Mouse (Mus musculus) embryonic facial prominence, embryonic 11.5 days (tissue): Measurements from ENCODE around the gene Ergic2. TPM values are rescaled to one million over a fixed set of nuclear protein-coding genes. Genes with fewer than 3 reads are reported as not detected.
A peak's percentile ranks its signal among the peaks of the same experiment; 100 is the strongest.

Experiments used
- ATAC-seq: fragments of 200-750 bp; cut with Nextera tagmentation; replicated peaks from 2 replicates; pipeline ENCODE4 v1.8.0; 2017; ENCODE audit warnings: low read depth; ENCODE audit not compliant: insufficient number of reproducible peaks, low FRiP score, low TSS enrichment
- DNase-seq: peaks from one replicate; pipeline ENCODE4 v3.0.0-alpha.2; 2015; ENCODE audit warnings: low spot score
- H3K27ac ChIP-seq: fragments of 300-500 bp; sonication (generic); replicated peaks from 2 replicates; pipeline ENCODE4 v1.5.1; 2014; ENCODE audit warnings: mild to moderate bottlenecking, low read depth, low read length, control low read depth
- H3K27me3 ChIP-seq: fragments of 300-500 bp; sonication (generic); 2 replicates; pipeline ENCODE4 v1.6.1; 2014; ENCODE audit warnings: mild to moderate bottlenecking, low read length, moderate library complexity, mixed read lengths; ENCODE audit not compliant: control insufficient read depth, insufficient read depth
- H3K36me3 ChIP-seq: fragments of 300-500 bp; sonication (generic); replicated peaks from 2 replicates; pipeline ENCODE4 v1.6.1; 2014; ENCODE audit warnings: low read depth, mild to moderate bottlenecking, low read length, moderate library complexity, mixed read lengths; ENCODE audit not compliant: control insufficient read depth, insufficient read depth
- H3K4me1 ChIP-seq: fragments of 300-500 bp; sonication (generic); 2 replicates; pipeline ENCODE4 v1.6.1; 2014; ENCODE audit warnings: low read length, mixed read lengths; ENCODE audit not compliant: control insufficient read depth, insufficient read depth
- H3K4me2 ChIP-seq: fragments of 300-500 bp; sonication (generic); 2 replicates; pipeline ENCODE4 v1.6.1; 2014; ENCODE audit warnings: low read depth, mild to moderate bottlenecking, control low read depth, low read length, moderate library complexity
- H3K4me3 ChIP-seq: fragments of 300-500 bp; sonication (generic); 2 replicates; pipeline ENCODE4 v1.5.1; 2014; ENCODE audit warnings: low read depth, low read length, control low read depth
- H3K9ac ChIP-seq: fragments of 300-500 bp; sonication (generic); replicated peaks from 2 replicates; pipeline ENCODE4 v1.6.1; 2014; ENCODE audit warnings: mild to moderate bottlenecking, control low read depth, low read length
- H3K9me3 ChIP-seq: fragments of 300-500 bp; sonication (generic); replicated peaks from 2 replicates; pipeline ENCODE4 v1.6.1; 2016; ENCODE audit warnings: mild to moderate bottlenecking, low read length, inconsistent platforms, mixed read lengths; ENCODE audit not compliant: control insufficient read depth
- WGBS: fragments of 180-500 bp; shearing (Covaris S2); extraction: QIAGEN DNeasy Blood & Tissue Kit; methylation state at CpG from one replicate; pipeline ENCODE4 v1.1.7; 2014; 5-methylcytosine and 5-hydroxymethylcytosine counted together
- polyA plus RNA-seq: library from polyadenylated mRNA; unstranded; fragments of >200 nt; fragmentation: Nextera tagmentation; extraction: Ambion mirVana; gene quantifications from 2 replicates; pipeline ENCODE4 v1.2.1, GENCODE M21; 2014

Gene Ergic2
- polyA plus RNA-seq, 1 experiment from 2014 or later, result 240 TPM

DNA sequence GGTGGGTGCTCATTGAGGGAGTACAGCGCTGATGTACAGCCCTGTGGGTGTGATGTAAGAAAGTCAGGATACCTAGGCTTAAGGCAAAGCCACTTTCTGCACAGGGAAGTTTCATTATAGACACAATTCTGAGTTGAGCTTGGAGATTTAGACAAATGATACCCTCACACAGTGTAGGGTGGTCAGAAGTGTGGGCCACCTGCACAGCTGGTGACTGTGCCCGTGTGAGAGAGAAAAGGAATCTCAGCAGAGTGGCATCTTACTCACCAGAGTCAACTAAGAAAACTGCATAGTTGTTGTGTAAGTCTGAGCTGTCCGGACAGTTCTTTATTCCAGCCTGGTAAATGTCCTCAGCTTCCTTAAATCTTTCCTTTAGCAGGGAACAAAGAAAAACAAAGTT lies 37.0 kb upstream of the Ergic2 start:
- ATAC-seq, result no peak
- Histone ChIP-seq H3K36me3 (no peaks in the 10 kb centered on the region), H3K4me3 (no peak overlapping the region), H3K27ac (no peak overlapping the region), H3K27me3 (no peaks in the 10 kb centered on the region), H3K9ac (no peak overlapping the region), H3K4me2 (no peak overlapping the region), H3K9me3 (no peaks in the 10 kb centered on the region), H3K4me1 (no peaks in the 10 kb centered on the region)
- WGBS, result 82% methylated on average over 3 of the region's 3 CpGs
- no peak for DNase-seq

DNA sequence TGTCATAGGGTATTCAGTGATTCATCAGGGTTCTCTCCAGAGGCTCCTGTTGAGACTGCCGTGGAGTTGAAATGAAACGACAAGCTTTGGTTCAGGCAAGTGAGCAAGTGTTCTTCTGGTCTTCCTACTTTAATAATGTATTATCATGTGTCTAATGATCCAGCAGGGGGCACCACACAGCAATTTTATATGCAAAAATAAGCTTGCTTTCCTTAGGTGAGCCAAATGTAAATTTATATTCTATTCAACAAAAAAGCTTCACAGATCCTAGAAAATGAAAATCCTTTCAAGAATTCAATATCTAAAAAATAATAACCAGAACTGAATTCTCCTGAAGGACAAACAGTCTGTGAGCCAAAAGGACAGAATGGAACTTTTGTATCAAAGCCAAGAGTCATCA lies 36.5 kb upstream of the Ergic2 start:
- H3K36me3 ChIP-seq, result no peaks in the 10 kb centered on the region
- H3K4me3 ChIP-seq, result no peak overlapping the region
- DNase-seq (peak; percentile 80), ATAC-seq (no peak)
- H3K9me3 ChIP-seq, result no peaks in the 10 kb centered on the region
- H3K27me3 ChIP-seq, result no peaks in the 10 kb centered on the region
- no peak overlapping the region for H3K27ac ChIP-seq
- H3K4me1 ChIP-seq, result no peaks in the 10 kb centered on the region
- H3K4me2 ChIP-seq, result no peak overlapping the region
- no peak overlapping the region for H3K9ac ChIP-seq
- 60% methylated on average over 2 of the region's 2 CpGs for WGBS

DNA sequence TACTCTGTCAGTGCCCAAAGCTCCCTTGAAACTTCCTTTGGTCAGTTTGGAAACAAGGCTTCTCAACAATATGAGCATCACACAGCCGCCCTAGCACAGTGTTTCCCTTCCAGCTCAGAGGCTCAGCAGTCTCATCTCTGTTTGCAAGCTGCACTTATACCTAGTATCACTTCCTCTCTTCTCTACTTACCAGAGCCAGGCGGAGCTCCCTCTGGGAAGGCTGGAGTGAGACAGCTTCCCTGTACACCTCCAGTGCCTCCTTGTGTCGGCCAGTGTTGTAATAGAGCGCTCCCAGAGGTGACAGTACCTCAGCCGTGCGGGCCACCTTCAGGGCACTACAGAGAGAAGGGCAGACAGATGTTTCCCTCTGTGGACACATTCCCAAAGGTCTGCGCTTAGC lies 34.4 kb upstream of the Ergic2 start:
- WGBS, result 81% methylated on average over 7 of the region's 7 CpGs

DNA sequence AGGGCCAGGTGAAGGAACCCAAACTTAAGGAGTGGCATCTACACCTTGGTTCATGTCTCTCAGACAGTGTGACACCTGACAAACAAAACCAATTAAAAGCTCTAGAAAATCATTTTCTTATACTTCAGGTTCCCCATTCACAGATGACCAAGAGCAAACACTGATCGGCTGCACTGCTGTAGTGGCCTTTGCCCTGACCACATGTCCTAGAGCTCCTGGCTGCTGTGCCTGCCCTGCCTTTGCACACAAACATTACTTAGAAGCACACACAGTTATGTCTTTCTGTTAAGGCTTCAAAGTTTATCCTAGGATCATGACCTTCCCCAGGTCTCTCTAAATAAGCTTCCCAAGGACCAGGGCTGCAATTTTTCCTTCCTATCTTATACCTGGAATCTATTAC lies 32.7 kb upstream of the Ergic2 start:
- Histone ChIP-seq H3K27ac (no peak overlapping the region), H3K4me2 (no peak overlapping the region), H3K36me3 (no peaks in the 10 kb centered on the region), H3K9me3 (no peaks in the 10 kb centered on the region), H3K9ac (no peak overlapping the region), H3K4me3 (no peak overlapping the region), H3K4me1 (no peaks in the 10 kb centered on the region), H3K27me3 (no peaks in the 10 kb centered on the region)
- no peak for DNase-seq
- no peak for ATAC-seq
- WGBS, result 41% methylated on average over 1 of the region's 1 CpGs

More for the DNA sequence above, 34.4 kb upstream of the Ergic2 start:
- Histone ChIP-seq H3K4me2 (no peak overlapping the region), H3K9me3 (no peaks in the 10 kb centered on the region), H3K4me3 (no peak overlapping the region), H3K36me3 (no peaks in the 10 kb centered on the region), H3K27ac (no peak overlapping the region), H3K9ac (no peak overlapping the region), H3K4me1 (no peaks in the 10 kb centered on the region), H3K27me3 (no peaks in the 10 kb centered on the region)
- DNase-seq (no peak), ATAC-seq (no peak)

DNA sequence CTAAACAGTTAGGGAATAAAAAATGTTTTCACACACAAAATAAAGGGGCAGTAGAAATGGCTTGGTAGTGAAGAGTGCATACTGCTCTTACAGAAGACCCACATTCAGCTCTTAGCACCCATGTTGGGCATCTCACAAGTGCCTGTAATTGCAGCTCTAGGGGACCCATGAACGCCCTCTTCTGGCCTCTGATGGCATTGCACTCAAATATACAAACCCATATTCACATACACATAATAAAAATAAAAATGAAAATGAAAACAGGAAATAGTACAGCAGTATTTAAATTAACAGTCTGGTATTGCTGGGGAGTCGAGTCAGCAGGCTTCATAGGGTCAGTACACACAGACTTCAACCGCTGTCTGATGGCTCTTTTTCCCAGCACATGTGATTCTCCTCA lies 30.1 kb upstream of the Ergic2 start:
- whole genome bisulfite sequencing, result 65% methylated on average over 3 of the region's 3 CpGs
- no peak overlapping the region for H3K4me3 ChIP-seq
- H3K4me2 ChIP-seq, result no peak overlapping the region
- H3K36me3 ChIP-seq, result no peaks in the 10 kb centered on the region
- no peak overlapping the region for H3K9ac ChIP-seq
- H3K27me3 ChIP-seq, result no peaks in the 10 kb centered on the region
- DNase-seq (no peak), ATAC-seq (no peak)
- H3K27ac ChIP-seq, result no peak overlapping the region
- no peaks in the 10 kb centered on the region for H3K9me3 ChIP-seq
- H3K4me1 ChIP-seq, result no peaks in the 10 kb centered on the region

DNA sequence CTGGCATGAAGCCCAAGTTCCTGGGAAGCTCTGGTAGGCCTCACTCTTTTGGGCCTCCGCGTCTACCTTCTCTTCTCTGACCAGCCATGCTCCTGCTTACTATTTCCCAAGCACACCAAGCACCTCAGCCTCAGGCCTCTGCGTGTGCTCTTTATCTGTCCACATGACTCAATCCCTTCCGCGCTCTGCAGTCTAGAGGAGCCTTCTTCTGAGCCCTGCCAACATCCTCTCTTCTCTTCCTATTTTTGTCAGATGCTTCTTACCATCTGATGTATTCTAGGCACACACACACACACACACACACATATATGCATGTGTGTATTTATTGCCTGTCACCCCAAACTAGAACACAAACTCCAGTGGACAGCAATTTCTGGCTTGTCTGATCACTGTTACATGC lies 29.5 kb upstream of the Ergic2 start:
- DNase-seq (no peak), ATAC-seq (no peak)
- Histone ChIP-seq H3K9ac (no peak overlapping the region), H3K27me3 (no peaks in the 10 kb centered on the region), H3K36me3 (no peaks in the 10 kb centered on the region), H3K4me1 (no peaks in the 10 kb centered on the region), H3K9me3 (no peaks in the 10 kb centered on the region), H3K27ac (no peak overlapping the region), H3K4me2 (no peak overlapping the region), H3K4me3 (no peak overlapping the region)
- WGBS, result 94% methylated on average over 5 of the region's 5 CpGs

DNA sequence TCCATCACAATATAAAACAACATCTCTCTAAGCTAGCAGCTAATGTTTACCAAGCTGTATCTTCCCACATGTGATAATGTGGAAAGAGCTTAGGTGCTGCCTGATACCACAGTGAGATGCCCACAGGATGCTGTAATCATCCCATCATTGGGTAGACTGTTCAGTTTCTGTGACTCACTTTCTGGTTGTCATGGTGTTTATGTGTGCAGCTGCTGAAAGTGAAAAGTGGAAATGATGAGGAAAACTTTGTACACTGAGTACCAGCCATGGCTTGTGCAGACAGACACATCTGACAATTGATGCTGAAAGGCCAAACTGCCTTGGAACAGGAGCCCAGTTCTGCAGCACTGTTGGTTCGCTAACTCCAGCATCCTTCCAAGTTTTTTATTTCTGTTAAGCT lies 27.1 kb upstream of the Ergic2 start:
- ATAC-seq (no peak), DNase-seq (no peak)
- Histone ChIP-seq H3K4me1 (no peaks in the 10 kb centered on the region), H3K27ac (no peak overlapping the region), H3K4me2 (no peak overlapping the region), H3K27me3 (no peaks in the 10 kb centered on the region), H3K9me3 (no peaks in the 10 kb centered on the region), H3K9ac (no peak overlapping the region), H3K4me3 (no peak overlapping the region), H3K36me3 (no peaks in the 10 kb centered on the region)
- WGBS, result 88% methylated on average over 1 of the region's 1 CpGs

DNA sequence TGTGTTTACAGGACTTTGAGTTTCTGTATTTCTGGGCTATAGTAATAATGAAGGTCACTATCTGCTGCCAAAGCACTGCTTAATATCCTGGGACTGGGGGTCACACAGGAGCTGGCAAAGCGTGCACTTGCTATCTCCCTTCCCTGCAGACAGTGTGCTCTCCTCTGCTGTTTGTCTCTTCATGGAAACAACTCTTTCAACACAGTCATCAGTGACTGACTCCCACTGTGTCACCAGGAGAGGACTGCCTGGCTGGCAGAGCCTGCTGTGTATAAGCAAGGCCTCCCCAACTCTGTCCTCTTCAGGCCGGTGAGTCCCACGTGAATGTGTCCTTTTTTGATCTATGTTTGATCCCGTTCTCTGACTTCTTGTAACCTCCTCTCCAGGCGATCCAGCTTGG lies 25.3 kb upstream of the Ergic2 start:
- DNase-seq, result no peak
- 62% methylated on average over 5 of the region's 5 CpGs for WGBS
- no peak overlapping the region for H3K9ac ChIP-seq

More for the DNA sequence above, 25.3 kb upstream of the Ergic2 start:
- ATAC-seq, result no peak
- Histone ChIP-seq H3K4me1 (no peaks in the 10 kb centered on the region), H3K4me2 (no peak overlapping the region), H3K36me3 (no peaks in the 10 kb centered on the region), H3K27me3 (no peaks in the 10 kb centered on the region), H3K4me3 (no peak overlapping the region), H3K27ac (no peak overlapping the region), H3K9me3 (no peaks in the 10 kb centered on the region)
